Mouse (Mus musculus): ENCODE results near the gene Nox1.

Nox1 gene

DNA sequence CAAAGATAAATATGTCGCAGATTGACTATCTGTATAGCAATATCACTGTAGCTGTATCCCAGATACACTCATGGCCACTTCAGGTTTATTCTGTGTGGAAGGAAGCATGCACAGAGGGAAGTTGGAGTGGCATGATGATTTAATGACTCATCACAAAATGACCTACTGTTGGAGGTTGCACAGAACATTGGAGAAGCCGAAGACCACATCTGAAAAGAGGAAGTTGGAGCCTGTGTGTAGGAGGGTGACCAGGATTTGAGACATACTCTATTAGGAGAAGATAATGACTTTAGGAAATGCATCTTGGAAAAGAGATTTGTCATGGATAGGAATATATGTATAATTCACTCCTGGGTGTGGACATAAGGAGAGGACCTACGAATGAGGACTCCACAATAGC lies 105.3 kb downstream of the Nox1 start:
- DNase-seq = no peak

DNA sequence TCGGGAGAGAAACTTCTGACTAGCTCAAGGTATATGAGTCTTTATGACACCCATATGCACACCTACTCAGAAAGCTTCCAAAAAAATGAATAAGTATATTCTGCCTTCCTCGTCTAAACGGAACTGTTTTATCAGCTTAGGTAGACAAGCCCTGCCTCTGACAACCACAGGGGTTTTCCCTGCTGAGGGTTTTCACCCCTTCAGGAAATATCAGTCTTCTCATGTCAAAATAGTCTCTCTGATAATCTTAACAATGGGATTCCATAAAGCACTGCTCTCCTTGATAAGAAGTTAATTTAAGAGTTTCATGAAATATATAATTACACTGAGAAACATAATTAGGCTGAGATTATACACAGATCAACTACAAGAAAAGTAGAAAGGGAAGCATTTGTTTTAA lies 110.0 kb downstream of the Nox1 start:
- no peak for DNase-seq

DNA sequence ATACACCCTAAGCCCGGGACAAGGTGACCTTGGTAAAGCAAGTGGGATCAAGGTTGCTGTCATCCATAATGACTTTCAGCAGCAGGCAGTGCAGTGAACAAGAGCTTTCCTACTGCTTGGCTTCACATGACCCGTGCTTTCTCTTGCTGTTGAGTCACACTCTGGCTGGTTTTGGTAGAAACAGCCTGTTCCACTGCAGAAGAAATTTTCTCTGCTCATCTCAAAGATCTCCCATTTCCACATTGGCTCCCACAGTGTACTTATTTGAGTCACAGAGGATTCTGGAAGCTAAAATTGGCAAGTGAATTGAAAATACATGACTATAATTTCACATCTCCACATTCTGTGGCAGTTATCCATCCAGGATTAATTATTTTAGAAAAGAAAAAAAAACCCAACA lies 119.1 kb downstream of the Nox1 start:
- no peak for DNase-seq

DNA sequence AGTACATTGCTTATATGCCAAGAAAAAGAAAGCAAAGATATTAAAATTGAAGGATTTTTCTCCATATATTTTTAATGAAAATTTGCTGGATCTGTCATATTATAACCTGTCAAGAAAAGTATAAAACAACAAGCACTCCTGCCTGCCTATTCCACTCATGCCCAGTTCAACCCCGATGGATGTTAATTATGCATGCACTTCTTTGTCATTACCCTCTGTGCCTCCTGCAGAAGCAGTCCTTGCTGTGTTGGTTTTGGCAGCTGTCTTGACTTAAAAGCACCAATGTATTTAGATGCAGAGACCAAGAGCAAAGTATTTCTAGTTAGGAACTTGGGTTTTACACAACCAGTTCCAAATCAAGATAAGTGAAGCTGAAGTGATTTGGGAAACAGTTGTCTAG lies 136.3 kb downstream of the Nox1 start:
- no peak for DNase-seq

DNA sequence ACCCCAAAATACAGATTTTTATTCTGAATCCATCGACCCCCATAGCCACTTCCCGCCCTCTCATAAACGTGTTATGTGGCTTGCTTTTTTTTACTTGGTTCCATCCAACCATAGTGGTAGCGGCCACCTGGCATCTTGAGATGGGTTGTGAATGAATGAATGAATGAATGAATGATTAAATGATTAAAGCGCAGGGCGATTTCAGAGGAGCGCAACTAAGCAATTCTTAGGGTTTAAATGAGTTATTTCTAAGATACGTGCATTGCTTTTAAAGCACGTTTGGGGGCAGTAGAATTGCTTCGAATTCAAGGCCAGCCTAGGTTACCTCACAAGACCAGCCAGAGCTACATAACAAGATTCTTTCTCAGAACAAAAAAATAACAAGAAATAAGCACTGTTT lies 162.0 kb downstream of the Nox1 start:
- no peak for DNase-seq

DNA sequence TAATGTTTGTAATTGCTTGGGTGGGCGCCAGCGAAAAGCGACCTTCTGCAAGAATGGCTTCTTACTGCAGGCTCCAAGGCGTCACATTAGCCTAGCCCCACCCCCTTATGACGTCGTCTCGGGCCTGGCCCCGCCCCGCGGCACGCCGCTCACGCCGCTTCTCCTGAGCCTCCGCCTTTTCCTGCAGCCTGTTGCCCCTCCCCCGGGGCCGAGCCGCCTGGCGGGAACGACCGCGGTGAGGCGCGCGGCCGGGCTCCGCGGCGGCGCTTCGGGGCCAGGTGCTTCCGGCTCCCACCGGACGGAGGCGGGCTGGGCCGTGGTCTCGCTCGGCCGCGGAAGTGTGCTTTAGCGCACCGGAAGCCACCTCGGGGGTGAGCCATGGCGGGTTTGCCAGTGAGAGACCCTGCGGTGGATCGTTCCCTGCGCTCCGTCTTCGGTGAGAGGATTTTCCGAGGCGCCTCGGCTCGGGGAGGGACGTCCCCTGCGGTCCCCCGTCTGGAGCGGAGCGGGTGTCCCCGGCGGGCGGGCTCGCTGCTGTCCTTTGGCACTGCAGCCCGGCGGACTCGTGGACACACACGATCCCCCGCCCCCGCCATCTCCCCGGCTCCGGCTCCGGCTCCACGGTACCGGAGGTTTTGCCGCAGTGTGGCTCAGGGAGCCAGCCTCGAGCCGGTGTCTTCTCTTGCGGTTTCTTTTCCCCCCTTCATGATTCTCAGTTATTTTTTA lies 162.6 kb downstream of the Nox1 start, which contains the start of gene Cstf2:
Cstf2 (plus strand) TSS at position 201 of the 726 bp plus-strand sequence.
- DNase-seq = peak; percentile 96

DNA sequence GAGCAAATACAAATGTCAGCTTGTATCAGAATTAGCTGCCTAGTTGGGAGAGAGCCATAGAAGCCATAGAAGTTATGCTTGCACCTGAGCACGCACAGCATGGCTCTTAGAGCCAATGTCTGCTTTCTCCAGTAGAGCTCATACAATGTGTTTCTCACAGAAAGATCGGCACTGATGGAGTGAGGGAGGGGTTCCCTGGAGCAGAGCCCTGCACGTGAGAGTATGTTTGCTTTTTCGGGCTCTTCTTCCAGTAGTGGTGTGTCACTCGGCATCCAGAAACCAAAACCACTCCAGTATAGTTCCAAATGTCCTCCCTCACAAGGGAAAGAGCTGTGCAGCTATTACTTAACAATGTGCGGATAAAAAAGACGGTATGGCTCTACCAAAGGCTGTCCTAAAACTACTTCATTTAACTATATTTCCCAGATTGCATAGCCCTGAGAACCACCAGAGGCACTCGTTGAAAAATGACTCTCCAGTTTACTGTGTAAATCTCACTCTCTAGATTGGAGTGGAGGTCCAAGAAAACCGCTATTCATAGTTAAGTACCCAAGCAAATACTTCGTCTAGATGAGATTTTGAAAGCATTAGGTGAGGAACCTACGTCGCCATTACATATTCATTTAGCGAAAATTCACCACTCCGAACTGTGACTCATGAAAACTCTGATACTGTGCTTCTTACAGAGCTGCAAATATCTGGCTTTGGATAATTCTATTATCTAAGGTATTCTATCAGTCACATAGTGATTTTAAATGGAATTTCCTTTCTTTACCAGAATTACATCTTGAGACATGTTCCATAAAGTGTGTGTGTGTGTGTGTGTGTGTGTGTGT lies 163.5 kb downstream of the Nox1 start:
- no peak for DNase-seq

DNA sequence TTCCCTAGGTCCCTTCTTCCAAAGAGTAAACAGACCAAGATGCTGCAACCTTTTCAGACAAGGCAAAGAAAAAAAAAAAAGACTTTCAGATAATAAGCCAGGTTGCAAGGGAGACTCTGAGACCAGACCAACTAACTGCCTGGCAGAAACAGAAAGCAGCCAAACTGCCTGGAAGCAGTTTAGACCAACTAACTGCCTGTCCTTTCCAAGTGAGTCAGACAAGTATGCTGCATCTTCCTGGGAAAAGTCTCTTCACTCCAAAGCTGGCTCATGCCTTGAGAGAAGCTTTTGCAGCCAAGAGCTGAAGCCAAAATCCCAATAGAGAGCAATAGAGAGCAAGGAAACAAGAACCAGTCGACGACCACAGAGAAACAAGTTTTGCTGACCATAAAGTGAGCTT lies 164.9 kb downstream of the Nox1 start:
- no peak for DNase-seq

DNA sequence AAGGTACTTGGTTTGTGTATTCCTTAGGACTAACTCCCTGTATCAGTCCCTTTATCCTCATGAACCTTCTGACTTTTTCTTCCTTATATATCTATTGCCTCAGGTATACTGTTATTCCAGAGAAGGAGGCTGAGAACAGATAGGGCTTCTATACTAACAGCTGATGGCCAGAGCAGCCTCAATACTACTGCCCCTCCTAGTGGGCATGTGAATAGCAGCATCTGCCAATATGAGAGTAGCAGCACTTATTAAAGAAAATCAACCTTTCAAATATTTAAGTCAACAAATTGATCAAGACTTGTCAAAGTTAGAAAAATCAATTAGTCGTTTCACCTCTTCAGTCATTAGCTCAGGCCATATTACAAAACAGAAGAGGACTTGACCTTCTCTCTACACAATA lies 172.8 kb downstream of the Nox1 start:
- no peak for DNase-seq

Data from kidney, postnatal 10 days (tissue).